Comparison of ENCODE assay signal across 9 mouse cellular contexts in the genomic region with DNA sequence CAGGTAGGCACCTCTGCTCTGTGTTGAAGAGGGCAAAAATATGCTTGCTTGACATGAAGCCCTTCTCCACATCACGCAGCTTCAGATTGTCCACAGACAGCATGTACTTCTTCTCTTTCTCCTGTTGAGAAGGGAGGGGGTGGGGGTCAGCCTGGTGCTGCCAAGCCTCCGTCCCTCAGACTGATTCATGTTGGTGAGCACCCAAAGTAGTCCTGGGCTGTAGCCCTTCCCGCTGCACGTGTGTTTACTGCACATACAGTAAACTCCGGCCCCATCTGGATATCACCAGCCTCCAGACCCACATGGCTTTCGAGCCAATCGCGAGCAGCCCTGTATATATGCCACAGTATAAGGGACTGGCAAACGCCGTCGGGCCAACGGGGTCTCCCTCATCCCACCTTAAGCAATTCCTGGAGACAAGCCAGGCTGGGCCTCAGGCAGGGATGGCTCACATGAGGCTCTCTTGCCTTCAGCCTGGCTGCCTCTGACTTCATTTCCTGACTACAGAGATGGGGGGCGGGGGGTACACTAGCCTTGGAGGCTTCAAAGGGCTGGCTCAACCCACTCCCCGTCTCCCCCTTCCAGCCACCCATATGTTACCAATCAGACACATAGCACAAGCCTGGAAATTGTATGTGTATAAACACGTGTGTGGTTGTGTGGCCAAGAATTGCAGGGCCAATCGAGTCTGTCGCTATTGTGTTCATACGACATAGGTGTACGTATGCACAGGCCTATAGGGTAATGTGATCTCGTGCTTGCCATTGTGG. TPM values are rescaled to one million over a fixed set of nuclear protein-coding genes. Genes with fewer than 3 reads are reported as not detected.
DNase-seq lines count a peak whose midpoint lies in the region; ATAC-seq and TF ChIP-seq lines count a peak whose summit lies in the region.
"Had no signal": no experiment of that assay in that cellular context is flagged by ENCODE, and none has a peak within 500 bp of the region (broad histone marks: within the 10 kb centered on the region; RNA-seq: fewer than 3 reads in every experiment).

No protein-coding gene starts in this region.

- no peak for DNase-seq in kidney, adult 2 months
- DNase-seq in embryonic facial prominence, embryonic 14.5 days (ENCODE audit: low spot score): peak; percentile 95
- no peak for DNase-seq in layer of hippocampus, postnatal 36 days
- no peak for DNase-seq in left cerebral cortex, adult 9 months (ENCODE audit: low spot score in 2 of 2)
- no peak for DNase-seq in ovary, postnatal 14 days (ENCODE audit: low spot score)

- H3K36me3 ChIP-seq in kidney, embryonic 14.5 days (ENCODE audit: control insufficient read depth, insufficient read depth, low read length): no peaks in the 10 kb centered on the region
- H3K36me3 ChIP-seq in kidney, adult 2 months (ENCODE audit: control insufficient read depth, insufficient read depth, low read length): no peaks in the 10 kb centered on the region
- peaks cover 20% of the 10 kb centered on the region for H3K36me3 ChIP-seq in embryonic facial prominence, embryonic 14.5 days (ENCODE audit: control insufficient read depth, insufficient read depth, low read length)
- peaks cover 25% of the 10 kb centered on the region for H3K36me3 ChIP-seq in limb, embryonic 12.5 days

- TF ChIP-seq CTCF in kidney, adult 2 months (conservative IDR thresholded peaks at IDR 0.05; ENCODE audit: insufficient read depth, insufficient read length, low read depth, low read length): no peak

- no peaks in the 10 kb centered on the region for H3K9me3 ChIP-seq in kidney, embryonic 14.5 days (ENCODE audit: control insufficient read depth, low read length)
- H3K9me3 ChIP-seq in embryonic facial prominence, embryonic 14.5 days (ENCODE audit: control insufficient read depth, low read length): no peaks in the 10 kb centered on the region
- H3K9me3 ChIP-seq in limb, embryonic 12.5 days: no peaks in the 10 kb centered on the region

- ATAC-seq in kidney, embryonic 14.5 days (ENCODE audit: low FRiP score, low TSS enrichment): peak; percentile 0; the same call in 1 of the 2 replicates
- peak; percentile 70 for ATAC-seq in embryonic facial prominence, embryonic 14.5 days (ENCODE audit: low read depth)
- peak; percentile 61 for ATAC-seq in limb, embryonic 12.5 days (ENCODE audit: insufficient number of reproducible peaks, insufficient read depth, low FRiP score, low TSS enrichment, low read depth)

- H3K4me1 ChIP-seq in kidney, embryonic 14.5 days (ENCODE audit: control insufficient read depth, insufficient read depth, low read length): peaks cover 45% of the 10 kb centered on the region
- H3K4me1 ChIP-seq in kidney, adult 2 months (ENCODE audit: control insufficient read depth, insufficient read depth, low read length): no peaks in the 10 kb centered on the region
- no peaks in the 10 kb centered on the region for H3K4me1 ChIP-seq in brown adipose tissue, adult 24 weeks (ENCODE audit: control insufficient read depth, insufficient read depth, insufficient read length, low read length)
- H3K4me1 ChIP-seq in embryonic facial prominence, embryonic 14.5 days (ENCODE audit: control insufficient read depth, insufficient read depth, low read length): peaks cover 49% of the 10 kb centered on the region
- peaks cover 78% of the 10 kb centered on the region for H3K4me1 ChIP-seq in limb, embryonic 12.5 days (replicated peaks)

- H3K27me3 ChIP-seq in kidney, embryonic 14.5 days (ENCODE audit: control insufficient read depth, insufficient read depth, low read length): peaks cover 3% of the 10 kb centered on the region; the same call in 1 of the 2 replicates
- H3K27me3 ChIP-seq in kidney, adult 2 months (replicated peaks; ENCODE audit: control insufficient read depth, insufficient read depth, low read length): no peaks in the 10 kb centered on the region
- H3K27me3 ChIP-seq in embryonic facial prominence, embryonic 14.5 days (replicated peaks; ENCODE audit: control insufficient read depth, insufficient read depth, low read length): no peaks in the 10 kb centered on the region
- no peaks in the 10 kb centered on the region for H3K27me3 ChIP-seq in limb, embryonic 12.5 days

- WGBS in kidney, embryonic 14.5 days: 60% methylated on average over 20 of the region's 20 CpGs
- WGBS in kidney, adult 2 months: 70% methylated on average over 20 of the region's 20 CpGs
- WGBS in embryonic facial prominence, embryonic 14.5 days: 29% methylated on average over 19 of the region's 20 CpGs
- 18% methylated on average over 20 of the region's 20 CpGs for WGBS in limb, embryonic 12.5 days

- no peak overlapping the region for H3K4me3 ChIP-seq in kidney, embryonic 14.5 days (ENCODE audit: low read length)
- no peak overlapping the region for H3K4me3 ChIP-seq in kidney, adult 2 months (ENCODE audit: insufficient read depth, low read depth, low read length)
- H3K4me3 ChIP-seq in brown adipose tissue, adult 24 weeks (ENCODE audit: insufficient read depth, low read depth, low read length): no peak overlapping the region
- peak overlapping the region; percentile 49; the same call in 1 of the 2 replicates for H3K4me3 ChIP-seq in embryonic facial prominence, embryonic 14.5 days (ENCODE audit: low read depth, low read length)
- H3K4me3 ChIP-seq in limb, embryonic 12.5 days (replicated peaks): peak overlapping the region; percentile 63

- H3K4me2 ChIP-seq in kidney, embryonic 14.5 days (replicated peaks; ENCODE audit: low read depth, low read length): no peak overlapping the region
- peak overlapping the region; percentile 85 for H3K4me2 ChIP-seq in embryonic facial prominence, embryonic 14.5 days (ENCODE audit: low read depth, low read length)
- peak overlapping the region; percentile 93 for H3K4me2 ChIP-seq in limb, embryonic 12.5 days

- no peak for TF ChIP-seq POLR2A in kidney, adult 2 months (IDR thresholded peaks at IDR 0.05; ENCODE audit: low read depth, low read length)

- peak overlapping the region; percentile 20; the same call in 1 of the 2 replicates for H3K9ac ChIP-seq in kidney, embryonic 14.5 days (ENCODE audit: low read depth, low read length)
- H3K9ac ChIP-seq in embryonic facial prominence, embryonic 14.5 days (ENCODE audit: low read depth, low read length): peak overlapping the region; percentile 78
- H3K9ac ChIP-seq in limb, embryonic 12.5 days (replicated peaks): peak overlapping the region; percentile 94; the same call in 1 of the 2 replicates
- H3K9ac ChIP-seq: liver, embryonic 14.5 days had no signal

- peak overlapping the region; percentile 96 for H3K27ac ChIP-seq in kidney, embryonic 14.5 days (ENCODE audit: low read depth, low read length)
- no peak overlapping the region for H3K27ac ChIP-seq in kidney, adult 2 months (ENCODE audit: insufficient read depth, low read depth, low read length)
- H3K27ac ChIP-seq in brown adipose tissue, adult 24 weeks (replicated peaks; ENCODE audit: low read depth, low read length): peak overlapping the region; percentile 43; the same call in 1 of the 2 replicates
- H3K27ac ChIP-seq in embryonic facial prominence, embryonic 14.5 days (replicated peaks; ENCODE audit: low read depth, low read length): peak overlapping the region; percentile 100
- H3K27ac ChIP-seq in limb, embryonic 12.5 days: peak overlapping the region; percentile 100
- H3K27ac ChIP-seq: liver, embryonic 14.5 days had no signal

RNA-seq across cellular contexts. Expression of a gene that starts 29.2 kb away (rescaled TPM):
- polyA plus RNA-seq in kidney, embryonic 14.5 days (2014; fragmentation: Nextera tagmentation; extraction: Ambion mirVana): 142 and 529 TPM in 2 replicates
- polyA plus RNA-seq in kidney, adult 2 months (2012; rRNA removed): 191 and 242 TPM in 2 replicates
- polyA plus RNA-seq in brown adipose tissue, adult 24 weeks (2012; ENCODE audit: insufficient read depth, insufficient read length, missing spikeins): 679 and 786 TPM in 2 replicates
- 206 and 249 TPM in 2 replicates for polyA plus RNA-seq in embryonic facial prominence, embryonic 14.5 days (2014; fragmentation: Nextera tagmentation; extraction: Ambion mirVana)
- 368 and 439 TPM in 2 replicates for polyA plus RNA-seq in limb, embryonic 12.5 days (2016; fragmentation: Nextera tagmentation; extraction: Ambion mirVana)
- 100 to 1,000 TPM; 208 to 224 TPM for total RNA-seq in layer of hippocampus, postnatal 36 days (2021)

RNA-seq across cellular contexts. Expression of a gene that starts 29.9 kb away (rescaled TPM):
- polyA plus RNA-seq in kidney, embryonic 14.5 days (2014; fragmentation: Nextera tagmentation; extraction: Ambion mirVana): 12.4 and 21.3 TPM in 2 replicates
- 30.8 and 31.2 TPM in 2 replicates for polyA plus RNA-seq in kidney, adult 2 months (2012; rRNA removed)
- 51.9 and 57.6 TPM in 2 replicates for polyA plus RNA-seq in brown adipose tissue, adult 24 weeks (2012; ENCODE audit: insufficient read depth, insufficient read length, missing spikeins)
- polyA plus RNA-seq in embryonic facial prominence, embryonic 14.5 days (2014; fragmentation: Nextera tagmentation; extraction: Ambion mirVana): 27.2 and 33.1 TPM in 2 replicates
- 24.9 and 28.4 TPM in 2 replicates for polyA plus RNA-seq in limb, embryonic 12.5 days (2016; fragmentation: Nextera tagmentation; extraction: Ambion mirVana)
- total RNA-seq in layer of hippocampus, postnatal 36 days (2021): 10 to 100 TPM; 79.9 to 81.2 TPM

RNA-seq across cellular contexts. Expression of a gene that starts 35.1 kb away (rescaled TPM):
- 36.2 and 50.3 TPM in 2 replicates for polyA plus RNA-seq in kidney, embryonic 14.5 days (2014; fragmentation: Nextera tagmentation; extraction: Ambion mirVana)
- polyA plus RNA-seq in kidney, adult 2 months (2012; rRNA removed): 130 and 131 TPM in 2 replicates
- polyA plus RNA-seq in brown adipose tissue, adult 24 weeks (2012; ENCODE audit: insufficient read depth, insufficient read length, missing spikeins): 18.7 and 22.4 TPM in 2 replicates
- 41.9 and 48.0 TPM in 2 replicates for polyA plus RNA-seq in embryonic facial prominence, embryonic 14.5 days (2014; fragmentation: Nextera tagmentation; extraction: Ambion mirVana)
- polyA plus RNA-seq in limb, embryonic 12.5 days (2016; fragmentation: Nextera tagmentation; extraction: Ambion mirVana): 55.4 and 62.1 TPM in 2 replicates
- 10 to 100 TPM; 69.8 to 94.5 TPM for total RNA-seq in layer of hippocampus, postnatal 36 days (2021)

RNA-seq across cellular contexts. Expression of a gene that starts 36.1 kb away (rescaled TPM):
- 8.4 and 11.5 TPM in 2 replicates for polyA plus RNA-seq in kidney, embryonic 14.5 days (2014; fragmentation: Nextera tagmentation; extraction: Ambion mirVana)
- 8.3 and 12.6 TPM in 2 replicates for polyA plus RNA-seq in kidney, adult 2 months (2012; rRNA removed)
- polyA plus RNA-seq in brown adipose tissue, adult 24 weeks (2012; ENCODE audit: insufficient read depth, insufficient read length, missing spikeins): 2.6 and 7.4 TPM in 2 replicates
- polyA plus RNA-seq in embryonic facial prominence, embryonic 14.5 days (2014; fragmentation: Nextera tagmentation; extraction: Ambion mirVana): 34.1 and 41.7 TPM in 2 replicates
- polyA plus RNA-seq in limb, embryonic 12.5 days (2016; fragmentation: Nextera tagmentation; extraction: Ambion mirVana): 38.8 and 46.8 TPM in 2 replicates
- total RNA-seq in layer of hippocampus, postnatal 36 days (2021): 1,000 to 10,000 TPM; 1,246 to 1,312 TPM

RNA-seq across cellular contexts. Expression of a gene that starts 57.1 kb away (rescaled TPM):
- polyA plus RNA-seq in kidney, embryonic 14.5 days (2014; fragmentation: Nextera tagmentation; extraction: Ambion mirVana): 64.1 and 64.3 TPM in 2 replicates
- 134 and 147 TPM in 2 replicates for polyA plus RNA-seq in kidney, adult 2 months (2012; rRNA removed)
- polyA plus RNA-seq in brown adipose tissue, adult 24 weeks (2012; ENCODE audit: insufficient read depth, insufficient read length, missing spikeins): 292 and 332 TPM in 2 replicates
- polyA plus RNA-seq in embryonic facial prominence, embryonic 14.5 days (2014; fragmentation: Nextera tagmentation; extraction: Ambion mirVana): 58.6 and 60.6 TPM in 2 replicates
- polyA plus RNA-seq in limb, embryonic 12.5 days (2016; fragmentation: Nextera tagmentation; extraction: Ambion mirVana): 64.8 and 65.3 TPM in 2 replicates
- 10 to 100 TPM; 53.1 to 58.3 TPM for total RNA-seq in layer of hippocampus, postnatal 36 days (2021)

Comparison
In these comparisons a context has a peak if more than half of its experiments do, and no peak if none do; other contexts are left out.
1. ATAC-seq: peak in every context shown above with its lines; median percentile 70 in embryonic facial prominence, embryonic 14.5 days; 61 in limb, embryonic 12.5 days; 0 in kidney, embryonic 14.5 days.
2. H3K4me3 ChIP-seq: peak in embryonic facial prominence, embryonic 14.5 days (single experiment) and limb, embryonic 12.5 days (single experiment); none in kidney, embryonic 14.5 days (single experiment), kidney, adult 2 months (single experiment) and brown adipose tissue, adult 24 weeks (single experiment).
3. H3K9ac ChIP-seq: peak in every context shown above with its lines; median percentile 94 in limb, embryonic 12.5 days; 78 in embryonic facial prominence, embryonic 14.5 days; 20 in kidney, embryonic 14.5 days.